Mouse (Mus musculus): Measurements from ENCODE around the gene Edil3.

DNA sequence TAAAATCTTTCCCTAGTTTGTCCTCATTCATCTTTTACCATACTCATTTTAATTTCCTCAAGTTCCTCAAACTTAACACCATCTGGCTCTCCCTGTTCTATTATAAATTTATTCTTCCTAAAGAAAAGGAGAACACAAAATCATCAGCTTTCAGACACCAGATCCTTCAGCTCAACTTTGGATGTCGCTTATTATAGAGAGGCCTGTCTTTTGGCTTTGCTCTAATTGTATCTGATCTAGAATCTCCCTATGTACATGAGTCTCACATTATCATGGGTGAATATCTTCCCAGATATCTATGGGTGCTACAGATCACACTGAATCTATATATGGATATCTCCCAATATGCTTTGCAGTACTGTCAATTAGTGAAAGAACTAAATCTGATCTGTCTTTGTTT, 367.8 kb downstream of the Edil3 start:
- TF ChIP-seq CTCF (IDR thresholded peaks at IDR 0.05; ENCODE audit: control insufficient read depth, insufficient read depth, low read length) (no peak), POLR2A (IDR thresholded peaks at IDR 0.05; ENCODE audit: borderline replicate concordance, control insufficient read depth, low read depth, low read length) (no peak)
